In genomic region chr6:114862046-114862445, GRCm38 (mm10) we compare ENCODE assay signal across 19 mouse cellular contexts.
A peak's percentile ranks its signal among the peaks of the same experiment; 100 is the strongest.
DNase-seq lines count a peak whose midpoint lies in the region; ATAC-seq and TF ChIP-seq lines count a peak whose summit lies in the region.
"Had no signal": no experiment of that assay in that cellular context is flagged by ENCODE, and none has a peak within 500 bp of the region (broad histone marks: within the 10 kb centered on the region; RNA-seq: fewer than 3 reads in every experiment).

No protein-coding gene starts in this region.

- peak overlapping the region; percentile 69; the same call in 1 of the 2 replicates for H3K27ac ChIP-seq in heart, embryonic 11.5 days (ENCODE audit: low read depth, low read length)
- peak overlapping the region; percentile 60; the same call in 1 of the 2 replicates for H3K27ac ChIP-seq in hindbrain, embryonic 13.5 days
- H3K27ac ChIP-seq in hindbrain, embryonic 14.5 days, result no peak overlapping the region
- H3K27ac ChIP-seq in lung, embryonic 15.5 days, result peak overlapping the region; percentile 34
- H3K27ac ChIP-seq in liver, postnatal 0 days (ENCODE audit: low read depth), result no peak overlapping the region
- H3K27ac ChIP-seq: midbrain, embryonic 12.5 days had no signal

- no peak for ATAC-seq in heart, embryonic 11.5 days (replicated peaks; ENCODE audit: insufficient number of reproducible peaks, low FRiP score, low TSS enrichment)
- no peak for ATAC-seq in hindbrain, embryonic 13.5 days (ENCODE audit: low FRiP score)
- ATAC-seq in hindbrain, embryonic 14.5 days (ENCODE audit: low FRiP score), result no peak
- no peak for ATAC-seq in lung, embryonic 15.5 days (ENCODE audit: borderline replicate concordance, extremely low read depth, low FRiP score, low TSS enrichment)
- ATAC-seq in liver, postnatal 0 days, result no peak
- ATAC-seq: forebrain, embryonic 14.5 days had no signal

- no peak for DNase-seq in heart, adult 11 months
- no peak for DNase-seq in hindbrain, embryonic 14.5 days (ENCODE audit: low spot score)
- no peak for DNase-seq in lung, adult 18-20 months
- no peak for DNase-seq in liver, postnatal 0 days
- DNase-seq: adrenal gland, adult 2 months; B cell, adult 2 months; gastrocnemius, postnatal 10 days; heart, adult 18-20 months; heart, postnatal 14 days; kidney, adult 11 months; kidney, postnatal 4 days; lung, adult 2 months had no signal

- H3K4me3 ChIP-seq in heart, embryonic 11.5 days (ENCODE audit: low read depth, low read length), result no peak overlapping the region
- H3K4me3 ChIP-seq in hindbrain, embryonic 13.5 days, result no peak overlapping the region
- H3K4me3 ChIP-seq in hindbrain, embryonic 14.5 days (replicated peaks; ENCODE audit: low read length), result no peak overlapping the region
- H3K4me3 ChIP-seq in lung, embryonic 15.5 days, result no peak overlapping the region
- no peak overlapping the region for H3K4me3 ChIP-seq in myocyte
- H3K4me3 ChIP-seq in liver, postnatal 0 days (ENCODE audit: low read depth, low read length), result no peak overlapping the region
- H3K4me3 ChIP-seq: midbrain, embryonic 12.5 days had no signal

- H3K9me3 ChIP-seq in heart, embryonic 11.5 days (replicated peaks; ENCODE audit: control insufficient read depth, low read length), result no peaks in the 10 kb centered on the region
- H3K9me3 ChIP-seq in hindbrain, embryonic 13.5 days, result no peaks in the 10 kb centered on the region
- no peaks in the 10 kb centered on the region for H3K9me3 ChIP-seq in hindbrain, embryonic 14.5 days (ENCODE audit: control insufficient read depth, low read length)
- H3K9me3 ChIP-seq in lung, embryonic 15.5 days, result no peaks in the 10 kb centered on the region
- no peaks in the 10 kb centered on the region for H3K9me3 ChIP-seq in liver, postnatal 0 days (ENCODE audit: low read length)
- H3K9me3 ChIP-seq: midbrain, embryonic 12.5 days had no signal

- H3K27me3 ChIP-seq in heart, embryonic 11.5 days (ENCODE audit: control insufficient read depth, insufficient read depth, low read length), result no peaks in the 10 kb centered on the region
- H3K27me3 ChIP-seq in hindbrain, embryonic 13.5 days, result no peaks in the 10 kb centered on the region
- H3K27me3 ChIP-seq in hindbrain, embryonic 14.5 days (ENCODE audit: control insufficient read depth, insufficient read depth, low read length), result no peaks in the 10 kb centered on the region
- H3K27me3 ChIP-seq in lung, embryonic 15.5 days, result no peaks in the 10 kb centered on the region
- H3K27me3 ChIP-seq in myocyte (ENCODE audit: control insufficient read depth, insufficient read depth, insufficient read length), result no peaks in the 10 kb centered on the region
- H3K27me3 ChIP-seq in liver, postnatal 0 days (ENCODE audit: insufficient read depth, low read length), result no peaks in the 10 kb centered on the region
- H3K27me3 ChIP-seq: midbrain, embryonic 12.5 days had no signal

- H3ac ChIP-seq in myocyte (ENCODE audit: control insufficient read depth, insufficient read length), result no peak overlapping the region

- H3K36me3 ChIP-seq in heart, embryonic 11.5 days (ENCODE audit: control insufficient read depth, insufficient read depth, low read length), result peaks cover 7% of the 10 kb centered on the region; the same call in 1 of the 2 replicates
- peaks cover 50% of the 10 kb centered on the region for H3K36me3 ChIP-seq in hindbrain, embryonic 13.5 days
- H3K36me3 ChIP-seq in hindbrain, embryonic 14.5 days (replicated peaks; ENCODE audit: control insufficient read depth, insufficient read depth), result peaks cover 33% of the 10 kb centered on the region
- peaks cover 46% of the 10 kb centered on the region for H3K36me3 ChIP-seq in lung, embryonic 15.5 days
- H3K36me3 ChIP-seq in myocyte (ENCODE audit: control insufficient read depth, insufficient read depth), result peaks cover 13% of the 10 kb centered on the region
- H3K36me3 ChIP-seq in liver, postnatal 0 days (replicated peaks; ENCODE audit: insufficient read depth, low read length), result peaks cover 32% of the 10 kb centered on the region

- no peak for TF ChIP-seq CTCF in liver, postnatal 0 days (IDR thresholded peaks at IDR 0.05; ENCODE audit: low read depth)

- TF ChIP-seq POLR2A in myocyte (IDR thresholded peaks at IDR 0.05; ENCODE audit: insufficient read length, low read depth), result no peak

- H3K4me1 ChIP-seq in heart, embryonic 11.5 days (ENCODE audit: control insufficient read depth, insufficient read depth, low read length), result peaks cover 38% of the 10 kb centered on the region
- peaks cover 28% of the 10 kb centered on the region for H3K4me1 ChIP-seq in hindbrain, embryonic 13.5 days (replicated peaks)
- H3K4me1 ChIP-seq in hindbrain, embryonic 14.5 days (replicated peaks; ENCODE audit: control insufficient read depth, insufficient read depth, low read length), result peaks cover 6% of the 10 kb centered on the region; the same call in 1 of the 2 replicates
- peaks cover 52% of the 10 kb centered on the region for H3K4me1 ChIP-seq in lung, embryonic 15.5 days
- no peaks in the 10 kb centered on the region for H3K4me1 ChIP-seq in liver, postnatal 0 days (ENCODE audit: insufficient read depth)
- H3K4me1 ChIP-seq: midbrain, embryonic 12.5 days had no signal

- WGBS in heart, embryonic 11.5 days (ENCODE audit: insufficient replicate concordance), result 78% methylated on average over 9 of the region's 9 CpGs
- WGBS in hindbrain, embryonic 13.5 days, result 84% methylated on average over 9 of the region's 9 CpGs
- WGBS in hindbrain, embryonic 14.5 days, result 83% methylated on average over 9 of the region's 9 CpGs
- 62% methylated on average over 9 of the region's 9 CpGs for WGBS in lung, embryonic 15.5 days
- 79% methylated on average over 9 of the region's 9 CpGs for WGBS in liver, postnatal 0 days (ENCODE audit: insufficient replicate concordance)

- no peak for TF ChIP-seq EP300 in liver, postnatal 0 days (IDR thresholded peaks at IDR 0.05; ENCODE audit: low read depth)

- no peak overlapping the region for H3K9ac ChIP-seq in heart, embryonic 11.5 days (ENCODE audit: low read depth, low read length)
- H3K9ac ChIP-seq in hindbrain, embryonic 13.5 days, result no peak overlapping the region
- no peak overlapping the region for H3K9ac ChIP-seq in hindbrain, embryonic 14.5 days
- no peak overlapping the region for H3K9ac ChIP-seq in lung, embryonic 15.5 days
- H3K9ac ChIP-seq in liver, postnatal 0 days (replicated peaks), result no peak overlapping the region
- H3K9ac ChIP-seq: midbrain, embryonic 12.5 days had no signal

- H3K79me2 ChIP-seq in myocyte (ENCODE audit: control insufficient read depth, insufficient read depth), result peaks cover 17% of the 10 kb centered on the region

- H3K4me2 ChIP-seq in heart, embryonic 11.5 days, result no peak overlapping the region
- H3K4me2 ChIP-seq in hindbrain, embryonic 13.5 days, result no peak overlapping the region
- H3K4me2 ChIP-seq in hindbrain, embryonic 14.5 days (replicated peaks), result no peak overlapping the region
- no peak overlapping the region for H3K4me2 ChIP-seq in lung, embryonic 15.5 days
- H3K4me2 ChIP-seq in myocyte (ENCODE audit: low read depth), result peak overlapping the region; percentile 36
- H3K4me2 ChIP-seq in liver, postnatal 0 days (ENCODE audit: low read depth, low read length), result no peak overlapping the region
- H3K4me2 ChIP-seq: liver, embryonic 11.5 days; midbrain, embryonic 12.5 days had no signal

TF ChIP-seq in myocyte, 11 proteins besides CTCF, POLR2A, EP300 and RAD21:
- TF ChIP-seq CEBPB (IDR thresholded peaks at IDR 0.05; ENCODE audit: insufficient read depth, poor library complexity, severe bottlenecking) (no peak), USF1 (IDR thresholded peaks at IDR 0.05; ENCODE audit: low read depth) (no peak), MYOD1 (IDR thresholded peaks at IDR 0.05; ENCODE audit: control insufficient read depth in 1 of 3, insufficient read length in 2 of 3, low read depth in 2 of 3) (no peak), MYOG (IDR thresholded peaks at IDR 0.05; ENCODE audit: control insufficient read depth in 1 of 3, insufficient read depth in 1 of 3, insufficient read length in 2 of 3, low read depth in 2 of 3) (no peak), E2F4 (IDR thresholded peaks at IDR 0.05; ENCODE audit: insufficient read depth) (no peak), REST (IDR thresholded peaks at IDR 0.05; ENCODE audit: insufficient read depth, insufficient read length) (no peak), TCF3 (IDR thresholded peaks at IDR 0.05; ENCODE audit: insufficient read length, low read depth) (no peak), TCF12 (IDR thresholded peaks at IDR 0.05; ENCODE audit: insufficient read depth, poor library complexity, severe bottlenecking) (no peak), SRF (IDR thresholded peaks at IDR 0.05; ENCODE audit: control insufficient read depth, insufficient read length, low read depth) (no peak), POLR2AphosphoS2 (IDR thresholded peaks at IDR 0.05; ENCODE audit: insufficient read length, low read depth) (no peak)

Comparison
In these comparisons a context has a peak if more than half of its experiments do, and no peak if none do; other contexts are left out.
1. H3K27ac ChIP-seq: peak in heart, embryonic 11.5 days (single experiment), hindbrain, embryonic 13.5 days (single experiment) and lung, embryonic 15.5 days (single experiment); none in hindbrain, embryonic 14.5 days (single experiment) and liver, postnatal 0 days (single experiment).